Mouse (Mus musculus): Measurements from ENCODE around the gene Ccdc126.

Gene Ccdc126

DNA sequence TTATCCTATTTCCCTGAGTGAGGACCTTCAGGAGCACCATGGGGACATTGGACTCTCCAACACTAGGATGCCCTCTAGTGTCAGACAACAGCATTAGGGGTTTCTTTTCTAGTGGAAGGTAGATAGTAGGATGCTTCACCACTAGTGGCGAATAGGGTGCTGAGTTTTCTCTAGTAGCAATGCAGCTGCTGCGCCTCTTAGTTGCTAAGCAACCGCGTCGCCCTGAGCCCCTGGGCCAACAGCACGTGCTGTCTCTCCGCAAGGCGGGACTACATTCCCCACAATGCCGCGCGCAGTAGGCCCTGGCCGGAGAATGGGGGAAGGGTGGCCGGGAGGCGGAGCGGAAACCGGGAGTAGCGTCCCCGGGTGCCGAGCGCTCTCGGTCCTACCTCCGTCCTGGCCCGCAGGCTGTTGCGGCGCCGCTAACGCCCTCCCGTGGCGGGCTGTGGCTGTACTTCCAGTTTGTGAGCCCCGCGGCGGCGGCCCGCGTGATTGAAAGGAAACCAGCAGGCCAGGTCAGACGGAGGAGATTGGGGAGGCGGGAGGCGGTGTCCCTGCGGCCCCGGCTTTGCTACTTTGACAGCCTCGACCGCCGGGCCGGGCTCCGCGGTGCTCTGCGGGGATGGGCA is at the start of gene Ccdc126:
TSS of gene Ccdc126 (plus strand) at position 309 of the 629 bp plus-strand sequence.
- DNase-seq = peak; percentile 99

DNA sequence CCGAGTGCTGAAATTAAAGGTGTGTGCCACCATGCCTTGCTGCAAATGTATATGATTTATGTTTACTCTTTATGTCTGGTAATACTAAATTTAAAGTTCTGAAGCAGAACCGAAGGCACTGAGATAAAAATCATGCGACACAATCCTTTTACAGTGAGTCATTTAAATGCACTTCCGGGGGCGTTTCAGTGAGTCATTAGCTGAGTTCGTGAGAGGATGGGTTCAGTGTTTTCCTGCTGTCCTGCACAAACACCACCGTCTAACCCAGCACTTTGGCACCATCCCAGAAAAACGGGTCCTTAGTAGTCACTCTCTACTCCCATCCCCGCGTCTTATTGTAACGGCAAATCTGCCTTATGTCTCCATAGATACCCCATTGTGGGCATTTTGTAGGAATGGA is 49.2 kb upstream of the Ccdc126 start:
- DNase-seq = no peak

DNA sequence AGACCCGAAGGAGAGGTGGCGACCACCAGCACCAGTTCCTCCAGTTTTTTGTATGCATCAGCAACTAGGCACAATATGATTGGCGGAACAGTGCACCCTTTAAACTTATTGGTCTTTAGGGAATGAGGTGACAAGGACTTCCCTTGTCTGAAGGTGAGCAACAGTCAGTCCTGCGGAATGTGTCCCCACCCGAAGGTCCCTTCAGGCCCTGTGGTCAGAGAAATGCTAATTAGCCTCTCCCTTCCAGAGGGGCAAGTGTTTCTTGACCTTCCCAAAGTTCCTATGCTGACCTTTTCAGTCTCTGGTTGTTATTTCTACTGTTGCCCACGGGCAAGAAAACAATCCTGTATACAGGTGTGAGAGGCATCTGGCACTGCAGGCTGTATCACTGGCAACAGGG is 47.3 kb upstream of the Ccdc126 start:
- DNase-seq = no peak

DNA sequence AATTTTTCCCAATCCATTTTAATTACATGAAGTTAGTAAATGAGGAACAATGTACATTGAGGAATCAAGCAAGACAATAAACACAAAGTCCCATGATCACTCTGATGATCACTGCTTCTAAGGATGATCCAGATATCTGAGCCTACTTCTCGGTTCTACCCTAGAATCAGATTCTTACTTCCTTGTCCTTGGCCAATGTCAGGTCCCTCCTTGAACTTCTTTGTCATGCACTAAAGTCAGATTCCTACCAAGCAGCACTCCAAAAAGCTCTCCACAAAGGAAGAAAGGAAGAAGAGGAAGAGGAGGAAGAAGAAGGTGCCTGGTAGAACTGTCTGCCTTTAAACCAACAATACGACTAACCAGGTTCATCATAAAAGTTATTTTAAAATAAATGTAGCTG is 46.2 kb upstream of the Ccdc126 start:
- no peak for DNase-seq

DNA sequence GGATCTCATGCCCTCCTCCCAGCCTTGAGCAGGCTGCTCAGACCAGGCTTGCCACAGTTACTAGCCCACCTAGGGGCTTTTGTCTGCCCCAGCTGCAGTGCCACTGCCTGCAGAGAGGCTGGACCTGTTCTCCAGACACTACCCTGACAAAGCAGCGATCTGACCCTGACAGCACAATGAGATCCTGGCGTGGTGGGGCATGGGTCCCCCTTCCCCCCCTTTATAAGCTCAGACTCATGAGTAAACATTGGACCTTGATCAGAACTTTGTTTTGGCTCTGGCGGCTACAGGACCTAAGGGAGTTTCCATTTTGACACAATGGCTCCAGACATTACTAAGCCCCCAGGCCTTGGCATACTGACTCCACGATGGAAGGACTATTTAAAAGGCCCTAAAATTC is 45.1 kb upstream of the Ccdc126 start:
- no peak for DNase-seq

DNA sequence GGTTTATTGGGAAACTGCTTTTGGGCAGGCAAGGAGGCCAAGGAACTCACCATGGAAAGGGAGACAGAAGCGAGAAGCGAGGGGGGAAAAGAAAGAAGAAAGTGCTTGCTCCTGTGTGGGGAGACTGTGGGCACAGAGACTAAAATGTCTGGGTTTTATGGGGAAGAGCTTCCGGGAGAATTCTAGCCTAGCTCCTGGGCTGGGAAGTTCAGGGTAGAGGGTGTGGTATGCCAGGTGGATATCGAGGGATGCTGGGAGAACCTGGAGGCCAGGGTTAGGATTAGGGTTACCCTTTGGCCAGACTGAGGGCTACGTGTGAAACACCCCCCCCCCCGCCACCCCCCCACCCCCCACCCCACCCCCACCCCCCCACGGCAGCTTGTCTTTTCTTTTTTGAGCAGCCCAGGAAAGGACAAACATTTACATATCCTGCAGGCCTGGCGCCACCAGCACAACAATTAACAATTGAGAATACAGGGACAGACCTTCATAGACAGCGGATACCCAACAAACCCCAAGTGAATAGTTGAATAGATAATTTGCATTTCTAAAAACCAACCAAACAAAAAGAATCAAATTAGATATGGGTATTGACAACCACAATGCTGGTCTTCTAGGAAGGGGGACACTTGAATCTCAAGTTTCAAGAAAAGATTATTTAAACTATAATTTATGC is 44.5 kb upstream of the Ccdc126 start:
- DNase-seq = no peak

DNA sequence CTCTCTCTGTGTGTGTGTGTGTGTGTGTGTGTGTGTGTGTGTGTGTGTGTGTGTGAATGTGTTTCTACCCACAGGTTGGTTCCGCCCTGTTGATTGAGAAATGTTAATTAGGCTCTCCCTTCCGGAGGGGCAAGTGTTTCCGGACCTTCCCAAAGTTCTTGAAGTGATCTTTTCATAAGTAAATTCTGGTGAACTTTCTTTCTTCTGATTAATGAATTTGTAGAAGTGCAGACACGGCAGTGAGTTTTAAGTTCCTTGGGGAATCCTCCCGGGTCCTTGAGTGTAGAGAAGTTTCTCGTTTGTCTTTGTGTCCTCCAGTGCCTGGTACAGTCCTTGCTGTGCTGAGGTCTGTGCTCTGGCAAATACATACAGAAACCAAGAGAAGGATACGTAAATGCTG is 43.8 kb upstream of the Ccdc126 start:
- no peak for DNase-seq

DNA sequence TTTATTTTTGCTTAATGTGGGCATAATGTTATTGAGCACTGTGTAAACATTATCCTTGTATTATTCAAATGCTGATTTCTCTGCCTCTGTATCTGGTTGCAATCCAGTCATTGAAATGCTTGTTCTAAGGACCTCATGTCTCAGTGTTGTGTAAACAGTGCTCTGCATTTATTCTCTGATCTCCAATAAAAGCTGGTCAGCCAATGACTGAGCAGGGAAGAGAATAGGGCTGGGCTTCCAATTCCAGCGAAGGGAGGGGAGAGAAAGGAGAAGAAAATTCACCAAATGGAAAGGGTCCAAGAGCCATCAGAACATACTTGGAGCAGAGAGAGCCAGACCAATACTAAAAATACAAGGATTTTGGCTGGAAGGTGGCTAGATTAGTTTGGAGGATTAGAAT is 38.1 kb upstream of the Ccdc126 start:
- DNase-seq = no peak

DNA sequence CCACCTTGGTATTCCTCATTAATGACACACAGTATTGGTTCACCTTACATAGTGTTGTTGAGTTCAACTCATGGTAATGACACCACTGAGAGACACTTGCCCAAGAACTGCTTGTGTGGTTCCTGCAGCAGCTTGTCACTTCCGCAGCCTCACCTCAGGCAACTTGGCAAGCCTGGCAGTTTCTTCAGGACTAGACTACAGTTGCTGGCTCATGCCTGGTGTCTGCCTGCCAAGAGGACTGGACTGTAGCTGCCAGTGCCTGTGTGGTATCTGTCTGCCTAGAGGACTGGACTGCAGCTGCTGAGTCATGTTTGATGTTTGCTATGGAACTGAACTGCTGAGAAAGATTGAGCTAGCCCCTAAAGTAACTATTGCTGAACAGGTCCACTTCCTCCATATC is 37.0 kb upstream of the Ccdc126 start:
- peak; percentile 20 for DNase-seq

DNA sequence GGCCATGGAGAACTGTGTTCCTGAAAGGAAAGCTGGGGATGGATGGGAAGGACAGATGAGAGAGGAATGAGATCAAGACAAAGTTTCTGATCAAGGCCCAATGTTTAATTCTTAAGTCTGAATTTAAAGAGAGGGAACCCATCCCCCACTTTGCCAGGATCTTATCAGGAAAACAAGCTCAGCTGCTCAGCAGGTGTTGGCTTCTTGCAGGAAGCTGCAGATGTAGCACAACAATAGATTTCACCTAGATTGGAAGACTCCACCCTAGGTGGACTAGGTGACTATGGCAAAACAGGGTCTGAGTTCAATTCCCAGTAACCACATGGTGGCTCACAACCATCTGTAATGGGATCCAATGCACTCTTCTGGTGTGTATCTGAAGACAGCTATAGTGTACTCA is 20.8 kb upstream of the Ccdc126 start:
- DNase-seq = no peak

DNA sequence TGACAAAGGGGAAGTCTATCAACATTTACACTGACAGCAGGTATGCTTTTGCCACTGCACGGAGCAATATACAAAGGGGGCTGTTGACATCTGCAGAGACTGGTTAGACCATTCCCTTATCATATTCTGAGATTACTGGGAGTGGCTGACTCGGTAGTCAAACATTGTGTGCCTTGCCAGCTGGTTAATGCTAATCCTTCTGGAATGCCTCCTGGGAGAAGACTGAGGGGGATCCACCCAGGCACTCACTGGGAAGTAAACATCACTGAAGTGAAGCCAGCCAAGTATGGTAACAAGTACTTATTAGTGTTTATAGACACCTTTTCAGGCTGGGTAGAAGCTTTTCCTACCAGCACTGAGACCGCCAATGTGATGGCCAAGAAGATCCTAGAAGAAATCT is 4.3 kb upstream of the Ccdc126 start:
- DNase-seq = peak; percentile 37

DNA sequence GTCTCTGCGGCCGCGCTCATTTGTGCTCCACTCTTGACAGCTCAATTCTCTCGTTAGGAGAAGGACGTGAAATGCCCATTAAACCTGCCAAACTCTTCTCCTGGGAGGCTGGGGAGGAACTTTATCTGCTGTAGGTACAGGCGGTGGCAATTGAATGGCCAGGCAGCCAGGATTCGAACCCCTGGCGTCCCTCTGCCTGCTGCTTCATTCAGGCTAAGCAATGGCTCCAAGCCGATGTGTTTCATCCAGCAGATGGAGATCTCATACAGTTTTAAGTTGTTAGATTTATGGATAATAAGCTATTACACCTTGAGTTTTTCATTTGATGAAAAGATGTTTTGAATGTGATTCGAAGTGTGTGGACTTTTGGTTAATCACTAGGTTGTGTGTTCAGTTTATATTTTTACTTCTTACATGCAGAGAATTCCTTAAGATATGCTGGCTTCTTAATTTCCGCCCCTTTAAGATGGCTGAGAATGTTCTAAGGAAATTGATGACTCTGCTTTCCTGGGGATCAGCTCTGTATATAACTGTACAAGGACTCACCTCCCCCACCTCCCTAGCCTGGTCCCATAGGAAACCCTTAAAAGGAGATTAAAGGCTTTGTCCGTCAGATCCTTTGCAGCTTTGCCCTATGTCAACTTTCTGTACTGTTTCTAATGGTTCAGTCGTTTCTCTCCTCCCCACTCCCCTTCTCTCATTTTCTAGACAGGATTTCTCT is 681 bp downstream of the Ccdc126 start:
- DNase-seq = peak; percentile 53

DNA sequence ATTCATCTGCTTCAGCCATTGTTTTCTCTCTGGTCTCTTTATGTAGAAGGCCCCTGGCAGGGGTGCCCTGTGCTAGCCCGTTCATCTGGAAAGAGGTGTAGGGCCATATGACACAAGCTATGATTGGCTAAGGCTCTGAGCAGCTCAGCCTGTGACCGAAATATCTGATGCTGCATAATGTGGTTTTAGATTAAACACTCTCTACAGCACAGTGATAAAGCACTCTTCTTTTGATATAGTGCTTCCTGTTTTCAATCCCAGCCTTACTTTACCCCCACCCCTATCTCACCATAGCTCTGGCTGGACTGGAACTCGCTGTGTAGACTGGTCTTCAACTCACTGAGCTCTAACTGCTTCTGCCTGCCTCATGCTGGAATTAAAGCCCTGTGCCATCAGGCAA is 2.3 kb downstream of the Ccdc126 start:
- DNase-seq = no peak

DNA sequence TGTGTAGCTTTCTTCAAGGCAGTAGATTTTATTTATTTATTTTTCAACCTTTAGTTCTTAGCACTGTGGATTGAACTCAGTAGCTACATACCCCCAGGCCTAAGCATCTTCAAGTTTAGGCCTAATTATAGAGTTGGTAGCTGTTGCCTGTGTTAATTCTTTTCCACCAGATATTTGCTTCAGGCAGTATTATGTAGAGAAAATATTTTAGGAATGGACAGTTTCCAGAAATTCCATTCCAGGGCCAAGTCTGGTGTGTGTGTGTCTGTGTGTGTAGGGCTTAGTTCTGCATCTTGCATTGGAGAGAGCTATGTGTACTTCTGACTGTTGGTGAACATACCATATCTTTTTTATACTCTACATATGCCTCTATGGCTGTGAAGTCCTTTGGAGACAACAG is 3.0 kb downstream of the Ccdc126 start:
- no peak for DNase-seq

DNA sequence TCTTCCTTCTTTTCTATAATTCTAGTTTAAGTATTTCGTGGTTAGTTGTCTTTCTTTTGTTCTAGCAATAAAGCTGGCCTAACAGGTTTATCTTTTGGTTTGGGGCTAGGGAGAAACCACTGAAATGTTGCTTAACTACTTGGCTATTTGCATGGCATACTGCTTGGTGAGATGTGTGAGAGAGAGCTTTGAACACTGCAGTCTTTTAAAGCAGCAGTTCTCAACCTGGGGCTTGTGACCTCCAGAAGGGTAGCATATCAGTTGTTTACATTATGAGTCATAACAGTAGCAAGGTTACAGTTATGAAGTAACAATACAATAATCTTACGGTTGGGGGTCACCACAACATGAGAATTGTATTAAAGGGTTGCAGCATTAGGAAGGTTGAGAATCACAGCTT is 3.9 kb downstream of the Ccdc126 start:
- DNase-seq = no peak

DNA sequence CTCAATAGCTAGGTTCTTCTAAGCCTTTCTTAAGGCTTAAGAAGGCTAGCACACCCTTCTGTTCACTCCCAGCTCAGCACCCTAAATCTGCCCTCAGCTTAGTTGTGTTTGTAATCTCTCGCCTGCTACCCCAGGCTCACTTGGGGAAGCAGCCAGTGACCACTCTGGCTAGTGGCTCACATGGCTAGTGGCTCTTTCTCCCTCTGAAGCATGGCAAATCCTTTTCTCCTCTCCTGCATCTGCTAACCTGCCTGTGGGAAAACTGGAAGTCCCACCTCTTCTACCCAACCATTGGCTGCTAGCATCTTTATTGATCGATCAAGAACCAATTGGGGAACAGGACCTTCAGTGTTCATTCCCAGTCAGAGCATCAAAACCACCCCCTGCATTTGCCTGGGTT is 5.5 kb downstream of the Ccdc126 start:
- no peak for DNase-seq

DNA sequence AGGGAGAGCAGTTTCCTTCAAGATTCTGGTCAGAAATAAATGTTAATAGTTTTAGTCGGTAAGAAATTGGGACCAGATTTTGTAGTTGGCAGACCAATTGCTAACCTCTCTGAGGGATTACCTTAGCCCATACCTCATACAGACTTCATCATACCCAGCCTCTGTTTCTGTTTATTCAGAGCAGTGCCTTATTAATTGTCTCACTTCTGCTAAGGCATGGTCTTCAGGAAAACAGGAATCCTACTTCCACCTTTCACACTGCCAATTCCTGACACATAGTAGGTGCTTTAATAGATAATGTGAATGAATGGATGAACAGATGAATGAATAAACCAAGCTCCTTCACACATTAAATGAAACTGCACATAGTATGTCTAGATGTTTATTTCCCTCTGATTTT is 6.2 kb downstream of the Ccdc126 start:
- no peak for DNase-seq

DNA sequence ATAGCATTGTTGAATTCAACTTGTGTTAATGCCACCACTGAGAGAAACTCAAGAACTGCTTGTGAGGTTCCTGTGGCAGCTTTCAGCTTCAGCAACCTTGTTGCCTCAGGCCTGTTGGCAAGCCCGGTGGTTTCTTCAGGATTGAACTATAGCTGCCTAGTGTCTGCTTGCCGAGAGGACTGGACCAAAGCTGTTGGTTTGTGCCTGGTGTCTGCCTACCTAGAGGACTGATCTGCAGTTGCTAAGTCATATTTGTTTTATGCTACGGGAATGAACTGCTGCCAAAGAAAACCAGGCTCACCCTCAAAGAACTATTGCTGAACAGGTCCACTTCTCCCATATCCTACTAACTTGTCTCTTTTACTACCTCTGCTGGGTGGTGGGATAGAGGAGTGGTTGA is 7.8 kb downstream of the Ccdc126 start:
- no peak for DNase-seq

DNA sequence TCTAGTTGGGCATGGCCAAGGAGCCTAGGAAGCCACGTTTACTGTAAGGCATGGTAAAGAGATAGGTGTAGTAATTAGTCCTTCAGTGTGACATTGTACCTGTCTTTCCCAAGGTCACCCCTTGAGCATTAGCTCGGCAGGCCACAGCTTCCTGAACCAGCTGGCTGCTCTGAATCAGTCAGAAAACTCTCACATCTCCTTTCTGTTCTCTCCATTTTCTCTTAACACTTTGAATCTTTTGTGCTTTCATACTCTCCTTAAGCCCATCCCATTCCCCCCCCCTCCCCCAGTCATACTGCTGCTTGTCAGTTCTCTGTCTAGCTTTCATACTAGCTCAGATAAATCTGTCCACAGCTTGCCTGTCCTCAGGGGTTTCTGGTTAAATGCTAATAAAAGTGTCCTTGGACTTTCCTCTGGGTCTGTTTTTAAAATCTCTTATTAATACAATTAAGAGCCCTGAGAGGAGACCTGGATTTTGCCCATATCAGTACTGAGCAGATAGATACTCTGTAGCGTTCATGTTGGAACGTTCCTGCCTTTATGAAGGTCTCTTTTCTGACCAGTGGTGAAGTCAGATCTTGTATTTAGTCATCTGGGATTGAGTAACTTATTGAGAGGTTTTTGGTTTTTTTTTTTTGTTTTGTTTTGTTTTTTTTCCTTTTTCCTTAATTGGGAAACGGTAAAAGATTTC is 12.4 kb downstream of the Ccdc126 start:
- DNase-seq = no peak

DNA sequence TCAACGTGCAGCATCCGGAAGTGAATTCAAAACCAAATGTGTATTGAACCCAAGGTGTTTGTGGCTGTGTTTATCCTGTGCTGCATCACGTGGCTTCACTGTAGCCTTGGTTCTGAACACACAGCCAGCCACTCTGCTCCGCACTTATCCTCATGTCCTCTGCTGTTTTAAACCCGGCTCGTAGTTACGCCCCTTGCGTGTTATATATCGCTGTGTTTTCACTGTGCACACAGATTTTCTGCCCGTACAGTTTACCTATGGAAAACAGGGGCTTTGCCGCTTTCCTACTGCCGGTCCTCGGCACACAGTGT is 12.9 kb downstream of the Ccdc126 start:
- DNase-seq = peak; percentile 32

DNA sequence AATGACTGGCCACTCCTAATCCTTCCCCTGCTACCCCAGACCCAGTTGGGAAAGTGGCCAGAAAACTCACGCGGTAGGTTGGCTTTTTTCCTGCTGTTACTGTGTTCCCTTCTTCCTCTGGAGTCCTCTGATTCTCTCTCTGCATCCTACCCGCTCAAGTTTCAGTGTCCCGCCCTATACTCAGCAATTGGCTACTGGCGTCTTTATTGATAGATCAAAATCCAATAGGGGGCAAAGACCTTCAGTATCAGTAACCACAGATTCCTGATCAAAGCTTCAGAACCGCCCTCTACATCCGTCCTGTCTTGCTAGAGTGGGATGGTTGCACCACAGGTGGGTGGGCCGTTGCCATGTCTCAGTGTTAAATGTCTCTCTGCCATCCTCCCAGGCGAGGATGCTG is 19.5 kb downstream of the Ccdc126 start:
- no peak for DNase-seq

DNA sequence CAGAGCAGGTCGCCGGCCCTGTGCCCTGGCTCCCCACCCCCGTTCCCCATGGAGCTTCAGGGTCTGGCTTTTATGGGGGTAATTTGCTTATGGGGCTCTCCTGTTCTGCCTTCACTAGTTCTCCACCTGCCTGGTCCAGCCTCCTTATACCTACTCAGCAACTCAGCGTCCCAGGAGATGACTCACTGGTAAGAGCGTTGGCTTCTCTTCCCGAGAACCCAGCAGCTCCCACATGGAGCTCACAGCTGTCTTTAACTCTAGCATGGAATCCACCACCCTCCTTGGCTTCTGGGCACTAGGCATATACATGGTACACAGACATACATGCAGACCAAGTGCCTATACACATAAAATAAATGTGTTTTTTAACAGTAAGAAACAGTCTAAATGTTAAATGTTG is 20.1 kb downstream of the Ccdc126 start:
- DNase-seq = no peak

DNA sequence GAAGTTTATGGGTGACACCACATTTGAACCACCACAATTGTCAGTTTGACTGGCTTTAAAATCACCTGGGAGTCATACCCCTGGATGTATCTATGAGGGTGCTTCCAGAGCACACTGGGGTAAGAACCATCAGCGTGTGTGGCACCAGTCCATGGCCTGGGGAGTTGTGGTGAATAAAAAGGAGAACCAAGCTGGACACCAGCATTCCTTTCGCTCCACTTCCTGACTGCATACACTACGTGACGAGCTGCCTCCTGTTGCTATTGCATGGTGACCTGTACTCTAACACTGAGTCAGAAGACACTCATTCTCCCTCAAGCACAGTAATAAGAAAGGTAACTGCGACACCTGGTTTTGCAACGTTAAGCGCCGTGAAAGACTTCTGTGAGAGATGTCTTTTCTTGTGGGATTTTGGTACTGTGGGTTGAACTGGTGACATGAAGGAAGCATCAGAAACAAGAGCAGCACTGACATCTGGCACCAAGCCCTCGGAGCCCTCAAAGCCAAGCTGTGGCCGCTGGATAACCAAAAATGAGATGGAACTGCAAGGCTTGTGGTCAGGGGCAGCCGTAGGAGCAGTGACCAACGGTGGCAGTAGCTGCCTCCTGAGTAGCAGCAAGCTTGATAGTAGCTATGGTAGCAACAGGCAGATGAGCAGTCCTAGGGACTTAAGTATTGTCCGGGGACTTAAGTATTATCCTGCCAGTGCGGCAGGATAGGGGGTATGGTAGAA is 24.8 kb downstream of the Ccdc126 start:
- no peak for DNase-seq

Measured in lung, postnatal 36 days (tissue).